Mouse (Mus musculus) ES-E14 (cell line): ENCODE data around the gene Ext2.

Experiments used
- HCFC1 ChIP-seq: IDR thresholded peaks from 2 replicates; pipeline ENCODE4 v1.6.1; 2012; ENCODE audit warnings: low read length, inconsistent platforms, borderline replicate concordance; ENCODE audit not compliant: insufficient read depth
- ZNF384 ChIP-seq: IDR thresholded peaks from 2 replicates; pipeline ENCODE4 v1.6.1; 2012; ENCODE audit warnings: low read depth, low read length, inconsistent platforms

GRCm38 (mm10) chr2:93624665-93625408 lies 197.5 kb downstream of the Ext2 start:
- TF ChIP-seq ZNF384 (no peak), HCFC1 (no peak)
